Mouse (Mus musculus) heart, postnatal 0 days (tissue): ENCODE data around the gene Sh2d4b. TPM values are rescaled to one million over a fixed set of nuclear protein-coding genes. Genes with fewer than 3 reads are reported as not detected.

ENCODE experiments used
- ATAC-seq: fragments of 200-750 bp; cut with Nextera tagmentation; 2 replicates; pipeline ENCODE4 v1.8.0; 2017; ENCODE audit warnings: low read depth, moderate number of reproducible peaks, moderate library complexity; ENCODE audit not compliant: insufficient read depth
- DNase-seq: peaks from one replicate; pipeline ENCODE4 v3.0.0-alpha.2; 2016; ENCODE audit warnings: low spot score
- H3K27ac ChIP-seq: fragments of 300-500 bp; sonication (generic); 2 replicates; pipeline ENCODE4 v1.5.1; 2014; ENCODE audit warnings: low read depth, mild to moderate bottlenecking
- H3K27me3 ChIP-seq: fragments of 300-500 bp; sonication (generic); 2 replicates; pipeline ENCODE4 v1.6.1; 2014; ENCODE audit warnings: low read length, mixed read lengths; ENCODE audit not compliant: control insufficient read depth, insufficient read depth
- H3K36me3 ChIP-seq: fragments of 300-500 bp; sonication (generic); replicated peaks from 2 replicates; pipeline ENCODE4 v1.6.1; 2014; ENCODE audit warnings: low read length, mixed read lengths; ENCODE audit not compliant: control insufficient read depth, insufficient read depth
- H3K4me1 ChIP-seq: fragments of 300-500 bp; sonication (generic); 2 replicates; pipeline ENCODE4 v1.6.1; 2014; ENCODE audit warnings: antibody characterized with exemption; ENCODE audit not compliant: control insufficient read depth, insufficient read depth
- H3K4me2 ChIP-seq: fragments of 300-500 bp; sonication (generic); 2 replicates; pipeline ENCODE4 v1.6.1; 2014; ENCODE audit warnings: low read depth, mild to moderate bottlenecking, low read length, moderate library complexity
- H3K4me3 ChIP-seq: fragments of 300-500 bp; sonication (generic); 2 replicates; pipeline ENCODE4 v1.5.1; 2014; ENCODE audit warnings: low read depth, low read length
- H3K9ac ChIP-seq: fragments of 300-500 bp; sonication (generic); replicated peaks from 2 replicates; pipeline ENCODE4 v1.6.1; 2014; ENCODE audit warnings: low read depth, low read length, mixed read lengths
- H3K9me3 ChIP-seq: fragments of 300-500 bp; sonication (generic); replicated peaks from 2 replicates; pipeline ENCODE4 v1.6.1; 2016; ENCODE audit warnings: low read length; ENCODE audit not compliant: control insufficient read depth
- CTCF ChIP-seq: IDR thresholded peaks from 2 replicates; pipeline ENCODE4 v1.5.1; 2016; ENCODE audit warnings: antibody characterized with exemption, control low read depth, low read depth
- EP300 ChIP-seq: IDR thresholded peaks from 2 replicates; pipeline ENCODE4 v1.6.1; 2016; ENCODE audit warnings: antibody characterized with exemption, low read depth
- WGBS: fragments of 180-500 bp; shearing (Covaris S2); extraction: QIAGEN DNeasy Blood & Tissue Kit; methylation state at CpG from one replicate; pipeline ENCODE4 v1.1.7; 2014; 5-methylcytosine and 5-hydroxymethylcytosine counted together
- polyA plus RNA-seq: library from polyadenylated mRNA; unstranded; fragments of >200 nt; fragmentation: Nextera tagmentation; extraction: Ambion mirVana; gene quantifications from 2 replicates; pipeline ENCODE4 v1.2.1, GENCODE M21; 2015
- total RNA-seq: library from RNA; depleted of rRNA; stranded (reverse); fragments of >200 nt; gene quantifications from 2 replicates; pipeline ENCODE4 v1.2.3, GENCODE M21; 2014; ENCODE audit warnings: low replicate concordance; rRNA removed

Sh2d4b gene
- total and polyA plus RNA-seq, 2 experiments from 2014 or later, result 0.20 to 0.46 TPM

GRCm38 (mm10) chr14:40769097-40770090, 123.7 kb downstream of the Sh2d4b start:
- H3K27me3 ChIP-seq, result no peaks in the 10 kb centered on the region
- TF ChIP-seq EP300 (no peak), CTCF (no peak)
- H3K36me3 ChIP-seq, result no peaks in the 10 kb centered on the region
- H3K4me2 ChIP-seq, result no peak overlapping the region
- H3K9me3 ChIP-seq, result no peaks in the 10 kb centered on the region
- H3K4me3 ChIP-seq, result no peak overlapping the region
- WGBS, result 57% methylated on average over 7 of the region's 7 CpGs
- DNase-seq (no peak), ATAC-seq (no peak)
- no peaks in the 10 kb centered on the region for H3K4me1 ChIP-seq
- no peak overlapping the region for H3K9ac ChIP-seq
- no peak overlapping the region for H3K27ac ChIP-seq

Other genes starting within 250 kb of the Sh2d4b start
- 15.6 and 30.2 TPM in 2 replicates for gene Tspan14, start 73.5 kb upstream of the Sh2d4b start, total RNA-seq
- gene Tspan14, start 73.5 kb upstream of the Sh2d4b start, polyA plus RNA-seq, result 21.6 and 23.8 TPM in 2 replicates
- gene Fam213a, start 120.5 kb upstream of the Sh2d4b start, total RNA-seq, result 6.6 and 9.4 TPM in 2 replicates
- gene Fam213a, start 120.5 kb upstream of the Sh2d4b start, polyA plus RNA-seq, result 23.8 and 25.7 TPM in 2 replicates
- not detected in 2 replicates for gene Dydc2, start 175.9 kb upstream of the Sh2d4b start, total RNA-seq
- gene Dydc2, start 175.9 kb upstream of the Sh2d4b start, polyA plus RNA-seq, result 0.29 TPM in 1 of 2 replicates, not detected in the other
- not detected in 2 replicates for gene Dydc1, start 179.6 kb upstream of the Sh2d4b start, total RNA-seq
- 0.12 TPM in 1 of 2 replicates, not detected in the other for gene Dydc1, start 179.6 kb upstream of the Sh2d4b start, polyA plus RNA-seq
- 0.97 and 6.1 TPM in 2 replicates for gene Mat1a, start 211.8 kb upstream of the Sh2d4b start, total RNA-seq
- 0.10 and 0.19 TPM in 2 replicates for gene Mat1a, start 211.8 kb upstream of the Sh2d4b start, polyA plus RNA-seq
- gene Sftpa1, start 238.5 kb upstream of the Sh2d4b start, total RNA-seq, result 0.69 TPM in 1 of 2 replicates, not detected in the other
- gene Sftpa1, start 238.5 kb upstream of the Sh2d4b start, polyA plus RNA-seq, result 0.41 and 1.5 TPM in 2 replicates